Mouse (Mus musculus) hindbrain, embryonic 10.5 days (tissue): Measurements from ENCODE around the gene Gm14322. TPM values are rescaled to one million over a fixed set of nuclear protein-coding genes. Genes with fewer than 3 reads are reported as not detected.
"Not testable (repeated sequence)": the region's sequence is repeated elsewhere in the genome, so short reads cannot be mapped to it uniquely, and the experiment has no call there.

ENCODE experiments used
- DNase-seq: peaks from one replicate; pipeline ENCODE4 v3.0.0-alpha.2; 2017; ENCODE audit warnings: low spot score
- H3K27ac ChIP-seq: fragments of 300-500 bp; sonication (generic); 2 replicates; pipeline ENCODE4 v1.5.1; 2016; ENCODE audit warnings: mild to moderate bottlenecking, moderate library complexity
- H3K27me3 ChIP-seq: fragments of 300-500 bp; sonication (generic); 2 replicates; pipeline ENCODE4 v1.6.1; 2016; ENCODE audit warnings: mild to moderate bottlenecking; ENCODE audit not compliant: poor library complexity, insufficient read depth, severe bottlenecking
- H3K36me3 ChIP-seq: fragments of 300-500 bp; sonication (generic); 2 replicates; pipeline ENCODE4 v1.6.1; 2016; ENCODE audit warnings: mild to moderate bottlenecking, moderate library complexity
- H3K4me1 ChIP-seq: fragments of 300-500 bp; sonication (generic); replicated peaks from 2 replicates; pipeline ENCODE4 v1.6.1; 2016; ENCODE audit warnings: mild to moderate bottlenecking
- H3K4me3 ChIP-seq: fragments of 300-500 bp; sonication (generic); 2 replicates; pipeline ENCODE4 v1.5.1; 2016; ENCODE audit warnings: mild to moderate bottlenecking, moderate library complexity
- H3K9me3 ChIP-seq: fragments of 300-500 bp; sonication (generic); 2 replicates; pipeline ENCODE4 v1.6.1; 2016; ENCODE audit warnings: mild to moderate bottlenecking, moderate library complexity
- WGBS: fragments of 180-500 bp; shearing (Covaris S2); methylation state at CpG from one replicate; pipeline ENCODE4 v1.1.7; 2016; 5-methylcytosine and 5-hydroxymethylcytosine counted together
- polyA plus RNA-seq: library from polyadenylated mRNA; unstranded; fragments of >200 nt; fragmentation: Nextera tagmentation; extraction: Ambion mirVana; gene quantifications from 2 replicates; pipeline ENCODE4 v1.2.1, GENCODE M21; 2016

The Gm14322 gene
- polyA plus RNA-seq, result 4.2 and 8.9 TPM in 2 replicates

GRCm38 (mm10) chr2:177758941-177759558, at the start of gene Gm14322:
Gene Gm14322, plus strand, starts transcription at chr2:177759288.
- H3K4me3 ChIP-seq, result peak within 1 kb of the TSS; percentile 45
- not testable (repeated sequence) for H3K27ac ChIP-seq, H3K9me3 ChIP-seq, H3K27me3 ChIP-seq, H3K4me1 ChIP-seq, H3K36me3 ChIP-seq
- WGBS, result 23% methylated on average over 9 of the region's 9 CpGs
- DNase-seq, result peak; percentile 2

GRCm38 (mm10) chr2:177741487-177741886, 17.6 kb upstream of the Gm14322 start:
- not testable (repeated sequence) for H3K9me3 ChIP-seq, H3K27ac ChIP-seq, H3K4me3 ChIP-seq, H3K27me3 ChIP-seq, H3K4me1 ChIP-seq, DNase-seq, H3K36me3 ChIP-seq
- WGBS, result 82% methylated on average over 6 of the region's 10 CpGs

- H3K4me3 ChIP-seq, DNase-seq: not testable (repeated sequence)
- WGBS, result 68% methylated on average over 1 of the region's 1 CpGs
These were observed 28.3 kb downstream of the Gm14322 start for GRCm38 (mm10) chr2:177787351-177787750.

GRCm38 (mm10) chr2:177806170-177806569, 47.1 kb downstream of the Gm14322 start:
- DNase-seq, H3K9me3 ChIP-seq, H3K27me3 ChIP-seq, H3K27ac ChIP-seq, H3K36me3 ChIP-seq, H3K4me3 ChIP-seq, H3K4me1 ChIP-seq: not testable (repeated sequence)
- 80% methylated on average over 2 of the region's 2 CpGs for WGBS

More at GRCm38 (mm10) chr2:177787351-177787750, 28.3 kb downstream of the Gm14322 start:
- not testable (repeated sequence) for H3K4me1 ChIP-seq, H3K9me3 ChIP-seq, H3K27ac ChIP-seq, H3K36me3 ChIP-seq, H3K27me3 ChIP-seq

Other genes starting within 250 kb of the Gm14322 start
- gene Gm14406, start 181.1 kb upstream of the Gm14322 start, polyA plus RNA-seq, result not detected in 2 replicates
- gene Gm14325, start 81.0 kb downstream of the Gm14322 start, polyA plus RNA-seq, result 28.2 and 41.1 TPM in 2 replicates
- 2.1 TPM in 2 replicates for gene Gm14327, start 137.8 kb downstream of the Gm14322 start, polyA plus RNA-seq
- 0.73 TPM in 1 of 2 replicates, not detected in the other for gene Zfp972, start 166.3 kb downstream of the Gm14322 start, polyA plus RNA-seq
- gene Gm14326, start 198.0 kb downstream of the Gm14322 start, polyA plus RNA-seq, result 16.0 and 16.7 TPM in 2 replicates